Mouse (Mus musculus) liver, adult 10 weeks (tissue): ENCODE data around the gene Hist1h4b. TPM values are rescaled to one million over a fixed set of nuclear protein-coding genes. Genes with fewer than 3 reads are reported as not detected.

ENCODE experiments used
- polyA plus RNA-seq: library from polyadenylated mRNA; stranded (reverse); fragments of 350-450 nt; fragmentation: Illumina TruSeq; extraction: RNeasy Lipid Tissue Mini Kit (QIAGEN cat#74804); gene quantifications from one replicate; pipeline ENCODE4 v1.2.3, GENCODE M21; 2014; ENCODE audit warnings: low read depth, low replicate concordance

Gene Hist1h4b
- polyA plus RNA-seq, result not detected

DNA sequence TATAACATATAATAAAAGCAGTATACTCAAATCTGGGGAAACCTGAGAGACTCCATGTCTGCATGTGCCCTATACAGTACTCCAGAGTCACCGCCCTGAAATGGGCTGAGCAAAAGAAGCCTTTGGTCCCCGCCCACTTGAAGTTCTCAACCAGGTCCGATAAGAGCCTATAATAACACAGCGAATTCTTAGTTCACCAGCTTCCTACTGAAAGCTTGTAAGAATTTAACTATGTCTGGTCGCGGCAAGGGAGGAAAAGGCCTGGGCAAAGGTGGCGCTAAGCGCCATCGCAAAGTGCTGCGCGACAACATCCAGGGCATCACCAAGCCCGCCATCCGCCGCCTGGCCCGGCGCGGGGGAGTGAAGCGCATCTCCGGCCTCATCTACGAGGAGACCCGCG, at the start of gene Hist1h4b:
Gene Hist1h4b (plus strand): TSS at position 224 of the 400 bp plus-strand sequence.

GRCm38 (mm10) chr13:23710374-23711089, 46.3 kb upstream of the Hist1h4b start, which contains the start of gene Hfe:
Gene Hfe, minus strand, starts transcription at chr13:23710854.

GRCm38 (mm10) chr13:23738677-23739068, 18.1 kb upstream of the Hist1h4b start, which contains the start of gene Hist1h1c:
Gene Hist1h1c, plus strand, starts transcription at chr13:23738808.

GRCm38 (mm10) chr13:23745381-23746161, 11.2 kb upstream of the Hist1h4b start, which contains the start of gene Hist1h3c:
Gene Hist1h3c, minus strand, starts transcription at chr13:23745602.

DNA sequence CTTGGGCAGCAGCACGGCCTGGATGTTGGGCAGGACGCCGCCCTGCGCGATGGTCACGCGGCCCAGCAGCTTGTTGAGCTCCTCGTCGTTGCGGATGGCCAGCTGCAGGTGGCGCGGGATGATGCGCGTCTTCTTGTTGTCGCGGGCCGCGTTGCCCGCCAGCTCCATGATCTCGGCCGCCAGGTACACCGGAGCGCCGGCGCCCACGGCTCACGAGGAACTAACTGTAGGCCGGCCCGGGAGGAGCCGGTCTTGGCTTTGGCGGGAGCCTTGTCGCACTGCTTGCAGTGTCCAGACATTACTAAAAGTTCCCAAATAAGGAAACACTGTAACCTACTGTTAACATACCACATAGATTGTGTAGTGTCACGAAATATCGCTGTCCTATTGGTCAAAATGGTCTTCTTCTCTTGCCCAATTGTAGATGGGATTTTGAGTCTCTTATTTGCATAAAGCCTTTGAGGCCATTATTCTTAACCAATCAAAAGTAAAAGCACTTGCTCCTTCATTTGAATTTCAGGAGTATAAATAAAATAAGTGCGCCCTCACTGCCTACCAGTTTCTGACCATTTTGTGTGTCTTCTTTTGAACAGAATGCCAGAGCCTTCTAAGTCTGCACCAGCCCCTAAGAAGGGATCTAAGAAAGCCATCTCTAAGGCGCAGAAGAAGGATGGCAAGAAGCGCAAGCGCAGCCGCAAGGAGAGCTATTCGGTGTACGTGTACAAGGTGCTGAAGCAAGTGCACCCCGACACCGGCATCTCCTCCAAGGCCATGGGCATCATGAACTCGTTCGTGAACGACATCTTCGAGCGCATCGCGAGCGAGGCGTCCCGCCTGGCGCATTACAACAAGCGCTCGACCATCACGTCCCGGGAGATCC, 10.4 kb upstream of the Hist1h4b start, which contains the start of gene Hist1h2bb:
Gene Hist1h2bb (plus strand): TSS at position 534 of the 880 bp plus-strand sequence.

DNA sequence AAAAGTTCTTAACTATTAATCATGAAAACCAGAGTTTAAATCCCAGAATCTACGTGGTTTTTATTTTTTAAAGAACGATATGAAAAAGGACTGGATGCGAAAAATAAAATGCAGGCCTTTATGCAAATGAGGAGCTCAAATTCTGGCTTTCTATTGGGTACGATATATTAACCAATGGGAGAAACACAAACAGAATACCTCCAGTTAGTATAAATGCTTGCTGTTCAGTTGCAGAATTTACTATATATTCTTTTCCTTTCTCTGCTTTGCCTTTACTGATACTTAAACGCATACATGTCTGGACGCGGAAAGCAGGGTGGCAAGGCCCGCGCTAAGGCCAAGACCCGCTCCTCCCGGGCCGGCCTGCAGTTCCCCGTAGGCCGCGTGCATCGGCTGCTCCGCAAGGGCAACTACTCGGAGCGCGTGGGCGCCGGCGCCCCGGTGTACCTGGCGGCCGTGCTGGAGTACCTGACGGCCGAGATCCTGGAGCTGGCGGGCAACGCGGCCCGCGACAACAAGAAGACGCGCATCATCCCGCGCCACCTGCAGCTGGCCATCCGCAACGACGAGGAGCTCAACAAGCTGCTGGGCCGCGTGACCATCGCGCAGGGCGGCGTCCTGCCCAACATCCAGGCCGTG, 5.9 kb upstream of the Hist1h4b start, which contains the start of gene Hist1h2ab:
Gene Hist1h2ab (plus strand): TSS at position 288 of the 639 bp plus-strand sequence.

GRCm38 (mm10) chr13:23752067-23752741, 4.6 kb upstream of the Hist1h4b start, which contains the start of gene Hist1h3b:
Gene Hist1h3b, plus strand, starts transcription at chr13:23752267.

DNA sequence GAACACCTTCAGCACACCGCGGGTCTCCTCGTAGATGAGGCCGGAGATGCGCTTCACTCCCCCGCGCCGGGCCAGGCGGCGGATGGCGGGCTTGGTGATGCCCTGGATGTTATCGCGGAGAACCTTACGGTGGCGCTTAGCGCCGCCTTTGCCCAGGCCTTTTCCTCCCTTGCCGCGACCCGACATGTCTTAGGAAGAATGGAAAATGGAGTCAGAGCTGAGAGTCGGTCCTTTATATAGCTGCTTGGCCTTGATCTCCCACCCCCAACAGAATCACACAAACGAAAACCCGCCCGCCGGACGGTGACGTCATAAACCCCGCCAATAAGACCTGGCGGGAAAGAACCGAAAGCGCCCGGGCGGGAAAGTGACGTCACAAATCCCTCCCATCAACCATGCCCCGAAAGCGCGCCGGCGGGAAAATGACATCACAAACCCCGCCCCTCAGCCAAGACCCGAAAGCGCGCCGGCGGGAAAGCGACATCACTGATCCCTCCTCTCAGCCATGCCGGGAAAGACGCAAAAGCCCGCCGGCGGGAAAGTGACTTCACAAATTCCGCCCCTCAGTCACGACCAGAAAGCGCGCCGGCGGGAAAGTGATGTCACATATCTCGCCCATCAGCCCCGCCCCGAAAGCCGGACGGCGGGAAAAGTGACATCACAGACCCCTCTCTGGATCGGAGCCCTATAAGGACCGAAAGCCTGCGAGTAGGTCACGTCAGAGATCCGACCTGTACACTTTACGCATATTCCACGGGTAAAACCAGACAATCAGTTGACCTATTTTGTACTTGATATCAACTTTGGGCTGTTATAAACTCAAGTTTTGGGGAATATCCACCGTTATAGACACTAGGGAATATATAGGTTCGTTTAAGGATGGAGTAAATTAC, 4.4 kb downstream of the Hist1h4b start, which contains the start of gene Hist1h4a:
Gene Hist1h4a (minus strand): TSS at position 259 of the 893 bp plus-strand sequence.

DNA sequence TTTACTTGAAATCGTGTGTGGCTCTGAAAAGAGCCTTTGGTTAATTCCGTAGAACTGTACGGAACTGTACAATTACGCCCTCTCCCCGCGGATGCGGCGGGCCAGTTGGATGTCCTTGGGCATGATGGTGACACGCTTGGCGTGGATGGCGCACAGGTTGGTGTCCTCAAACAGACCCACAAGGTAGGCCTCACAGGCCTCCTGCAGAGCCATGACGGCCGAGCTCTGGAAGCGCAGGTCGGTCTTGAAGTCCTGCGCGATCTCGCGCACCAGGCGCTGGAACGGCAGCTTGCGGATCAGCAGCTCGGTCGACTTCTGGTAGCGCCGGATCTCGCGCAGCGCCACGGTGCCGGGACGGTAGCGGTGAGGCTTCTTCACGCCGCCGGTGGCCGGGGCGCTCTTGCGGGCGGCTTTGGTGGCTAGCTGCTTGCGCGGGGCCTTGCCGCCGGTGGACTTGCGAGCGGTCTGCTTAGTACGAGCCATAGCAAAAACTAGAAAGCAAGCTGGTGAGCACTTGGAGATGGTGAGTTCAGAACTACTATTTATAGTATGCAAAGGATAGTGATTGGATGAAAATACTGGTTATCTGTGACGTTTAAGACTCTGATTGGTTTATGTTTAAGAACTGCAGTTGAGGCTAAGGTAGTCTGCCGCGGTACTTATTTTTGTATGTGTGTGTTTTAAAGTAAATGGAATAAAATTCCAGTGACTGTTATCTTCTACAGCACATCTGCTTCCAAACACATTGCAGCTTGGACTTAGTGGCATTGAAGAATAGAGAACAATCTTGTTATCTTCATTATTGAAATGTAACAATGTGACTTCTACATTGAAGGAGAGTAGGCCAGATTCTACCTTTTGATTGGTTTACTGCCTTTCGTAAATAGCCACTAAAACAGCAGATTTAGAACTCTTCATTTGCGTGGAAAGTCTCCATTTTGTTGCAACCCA, 5.3 kb downstream of the Hist1h4b start, which contains the start of gene Hist1h3a:
Gene Hist1h3a (minus strand): TSS at position 516 of the 951 bp plus-strand sequence.

DNA sequence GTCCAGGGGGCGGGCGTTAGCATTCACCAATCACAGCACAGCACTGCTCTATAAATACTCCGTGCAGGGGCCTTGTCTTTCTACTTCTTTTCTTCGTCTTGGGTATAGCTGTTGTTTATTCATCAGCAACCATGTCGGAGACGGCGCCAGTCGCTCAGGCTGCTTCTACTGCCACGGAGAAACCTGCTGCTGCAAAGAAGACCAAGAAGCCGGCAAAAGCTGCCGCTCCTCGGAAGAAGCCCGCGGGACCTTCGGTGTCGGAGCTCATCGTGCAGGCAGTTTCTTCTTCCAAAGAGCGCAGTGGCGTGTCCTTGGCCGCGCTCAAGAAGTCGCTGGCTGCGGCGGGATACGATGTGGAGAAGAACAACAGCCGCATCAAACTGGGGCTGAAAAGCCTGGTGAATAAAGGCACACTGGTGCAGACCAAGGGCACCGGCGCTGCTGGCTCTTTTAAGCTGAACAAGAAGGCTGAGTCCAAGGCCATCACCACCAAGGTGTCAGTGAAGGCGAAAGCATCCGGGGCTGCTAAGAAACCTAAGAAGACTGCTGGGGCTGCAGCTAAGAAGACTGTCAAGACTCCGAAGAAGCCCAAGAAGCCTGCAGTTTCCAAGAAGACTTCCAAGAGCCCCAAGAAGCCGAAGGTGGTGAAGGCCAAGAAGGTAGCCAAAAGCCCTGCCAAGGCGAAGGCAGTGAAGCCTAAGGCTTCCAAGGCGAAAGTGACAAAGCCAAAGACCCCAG, 6.9 kb downstream of the Hist1h4b start, which contains the start of gene Hist1h1a:
Gene Hist1h1a (plus strand): TSS at position 81 of the 738 bp plus-strand sequence.

GRCm38 (mm10) chr13:23769613-23770012, 12.8 kb downstream of the Hist1h4b start, which contains the start of gene Trim38:
Gene Trim38, plus strand, starts transcription at chr13:23769913.

DNA sequence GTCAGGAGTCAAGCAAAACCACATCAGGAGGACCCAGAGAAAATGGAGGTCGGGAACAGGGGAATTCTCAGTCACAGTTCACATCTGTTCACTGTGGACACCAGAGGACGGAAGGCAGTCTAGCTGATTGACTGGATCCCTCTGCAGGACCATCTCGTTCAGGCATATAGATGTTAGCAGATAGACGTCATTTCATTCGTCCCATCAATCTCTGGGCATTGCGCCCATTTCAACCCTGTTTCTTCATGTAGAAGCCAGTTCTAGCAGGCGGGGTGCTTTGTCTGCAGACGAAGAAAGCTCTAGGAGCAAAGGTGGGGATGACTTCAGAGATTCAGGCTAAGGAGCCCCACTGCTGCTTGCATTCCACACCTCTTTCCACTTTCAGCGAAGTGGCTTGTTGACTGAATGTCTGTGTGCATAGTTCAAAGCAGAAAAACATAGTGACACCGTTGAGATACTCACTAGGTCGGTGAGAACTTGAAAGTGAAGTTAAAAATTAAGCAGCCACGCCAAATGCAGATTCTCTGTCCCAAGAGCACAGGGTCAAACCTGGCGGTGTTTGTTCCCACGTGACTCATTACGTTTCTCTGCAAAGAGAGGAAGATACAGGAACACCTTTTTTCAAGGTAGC, 49.7 kb downstream of the Hist1h4b start, which contains the start of gene Slc17a2:
Gene Slc17a2 (plus strand): TSS at position 572 of the 631 bp plus-strand sequence.

Other genes starting within 250 kb of the Hist1h4b start
- gene Hist1h4h, start 226.0 kb upstream of the Hist1h4b start, polyA plus RNA-seq, result not detected
- not detected for gene Hist1h2af, start 223.1 kb upstream of the Hist1h4b start, polyA plus RNA-seq
- not detected for gene Hist1h3g, start 221.6 kb upstream of the Hist1h4b start, polyA plus RNA-seq
- gene Hist1h2bh, start 213.6 kb upstream of the Hist1h4b start, polyA plus RNA-seq, result 0.37 TPM
- not detected for gene Hist1h3f, start 213.0 kb upstream of the Hist1h4b start, polyA plus RNA-seq
- gene Hist1h4f, start 205.4 kb upstream of the Hist1h4b start, polyA plus RNA-seq, result not detected
- 0.19 TPM for gene Hist1h1d, start 203.8 kb upstream of the Hist1h4b start, polyA plus RNA-seq
- not detected for gene Hist1h3e, start 194.6 kb upstream of the Hist1h4b start, polyA plus RNA-seq
- gene Hist1h2ae, start 185.8 kb upstream of the Hist1h4b start, polyA plus RNA-seq, result not detected
- gene Hist1h2bg, start 185.6 kb upstream of the Hist1h4b start, polyA plus RNA-seq, result not detected
- gene Hist1h2bf, start 182.8 kb upstream of the Hist1h4b start, polyA plus RNA-seq, result not detected
- gene Hist1h2ad, start 182.6 kb upstream of the Hist1h4b start, polyA plus RNA-seq, result not detected
- gene Hist1h3d, start 181.2 kb upstream of the Hist1h4b start, polyA plus RNA-seq, result not detected
- gene Hist1h4d, start 175.4 kb upstream of the Hist1h4b start, polyA plus RNA-seq, result not detected
- 0.95 TPM for gene Hist1h2be, start 135.9 kb upstream of the Hist1h4b start, polyA plus RNA-seq
- 0.45 TPM for gene Hist1h1e, start 134.5 kb upstream of the Hist1h4b start, polyA plus RNA-seq
- 0.56 TPM for gene Hist1h2ac, start 73.1 kb upstream of the Hist1h4b start, polyA plus RNA-seq
- gene Hist1h2bc, start 72.8 kb upstream of the Hist1h4b start, polyA plus RNA-seq, result 195 TPM
- gene Hist1h1t, start 61.2 kb upstream of the Hist1h4b start, polyA plus RNA-seq, result not detected
- gene Hist1h4c, start 58.6 kb upstream of the Hist1h4b start, polyA plus RNA-seq, result 0.72 TPM
- gene Hfe, start 46.2 kb upstream of the Hist1h4b start, polyA plus RNA-seq, result 40.9 TPM
- gene Hist1h1c, start 18.2 kb upstream of the Hist1h4b start, polyA plus RNA-seq, result 9.8 TPM
- not detected for gene Hist1h3c, start 11.4 kb upstream of the Hist1h4b start, polyA plus RNA-seq
- gene Hist1h2bb, start 10.3 kb upstream of the Hist1h4b start, polyA plus RNA-seq, result not detected
- not detected for gene Hist1h2ab, start 5.9 kb upstream of the Hist1h4b start, polyA plus RNA-seq
- not detected for gene Hist1h3b, start 4.7 kb upstream of the Hist1h4b start, polyA plus RNA-seq
- not detected for gene Hist1h4a, start 4.2 kb downstream of the Hist1h4b start, polyA plus RNA-seq
- not detected for gene Hist1h3a, start 5.4 kb downstream of the Hist1h4b start, polyA plus RNA-seq
- gene Hist1h1a, start 6.7 kb downstream of the Hist1h4b start, polyA plus RNA-seq, result not detected
- not detected for gene Trim38, start 12.9 kb downstream of the Hist1h4b start, polyA plus RNA-seq
- gene Slc17a2, start 50.0 kb downstream of the Hist1h4b start, polyA plus RNA-seq, result 190 TPM
- 119 TPM for gene Slc17a3, start 82.4 kb downstream of the Hist1h4b start, polyA plus RNA-seq
- gene Slc17a1, start 110.7 kb downstream of the Hist1h4b start, polyA plus RNA-seq, result 23.6 TPM
- 62.2 TPM for gene Slc17a4, start 158.0 kb downstream of the Hist1h4b start, polyA plus RNA-seq
- gene Hist1h2ba, start 177.1 kb downstream of the Hist1h4b start, polyA plus RNA-seq, result not detected
- not detected for gene Hist1h2aa, start 177.4 kb downstream of the Hist1h4b start, polyA plus RNA-seq
- gene Scgn, start 234.2 kb downstream of the Hist1h4b start, polyA plus RNA-seq, result not detected